Comparison of ENCODE assay signal across 8 mouse cellular contexts in the genomic region with DNA sequence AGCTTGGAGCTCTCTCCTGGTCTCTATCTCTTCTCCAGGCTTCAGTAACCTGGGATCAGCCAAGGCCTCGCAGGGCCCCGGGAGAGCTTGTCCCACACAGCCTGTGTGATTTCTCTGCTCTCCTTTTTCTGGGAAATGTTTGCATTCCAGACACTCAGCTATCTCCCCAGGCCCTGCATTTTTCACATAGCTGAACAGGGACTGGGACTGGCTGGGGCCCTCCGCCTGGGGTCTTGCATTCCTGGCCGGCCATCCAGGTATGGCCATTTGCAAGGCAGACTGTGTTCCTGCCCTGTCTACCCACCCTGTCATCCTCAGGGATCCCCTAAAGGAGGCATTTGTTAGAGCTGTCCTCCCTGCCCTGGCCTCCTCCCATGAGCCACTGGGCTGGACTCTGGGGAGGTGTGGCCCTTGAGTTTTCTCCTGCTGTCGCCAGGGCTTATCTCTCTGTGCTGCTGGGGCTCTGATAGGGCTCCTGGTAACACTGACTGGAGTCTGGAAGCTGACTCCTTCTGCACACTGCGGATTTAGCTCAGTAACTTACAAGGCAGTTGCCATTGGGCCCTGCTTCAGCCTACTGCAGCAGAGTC. TPM values are rescaled to one million over a fixed set of nuclear protein-coding genes. Genes with fewer than 3 reads are reported as not detected.
A peak's percentile ranks its signal among the peaks of the same experiment; 100 is the strongest.
DNase-seq lines count a peak whose midpoint lies in the region; ATAC-seq and TF ChIP-seq lines count a peak whose summit lies in the region.

No protein-coding gene starts in this region.

- no peak for TF ChIP-seq CTCF in embryonic fibroblast, embryonic 13.5 days (IDR thresholded peaks at IDR 0.05; ENCODE audit: borderline replicate concordance, insufficient read depth, low read length)

- TF ChIP-seq POLR2A in embryonic fibroblast, embryonic 13.5 days (IDR thresholded peaks at IDR 0.05; ENCODE audit: low read depth, low read length) = no peak; the same call in 1 of the 2 replicates

- WGBS in intestine, embryonic 15.5 days = 13% methylated on average over 6 of the region's 6 CpGs

- no peaks in the 10 kb centered on the region for H3K9me3 ChIP-seq in intestine, embryonic 15.5 days

- peak; percentile 41 for DNase-seq in retina, postnatal 1 day
- no peak for DNase-seq in retina, embryonic 14.5 days (ENCODE audit: low spot score)
- peak; percentile 55 for DNase-seq in lung, postnatal 10 days
- DNase-seq in cerebellum, postnatal 14 days = no peak
- no peak for DNase-seq in T-cell, adult 2 months (ENCODE audit: low spot score)
- DNase-seq in thymus, postnatal 36 days = no peak

- H3K9ac ChIP-seq in intestine, embryonic 15.5 days = peak overlapping the region; percentile 26

- peak overlapping the region; percentile 45 for H3K4me2 ChIP-seq in intestine, embryonic 15.5 days (replicated peaks)

- H3K4me3 ChIP-seq in embryonic fibroblast, embryonic 13.5 days (ENCODE audit: insufficient read depth, low read length) = no peak overlapping the region
- no peak overlapping the region; the same call in 1 of the 2 replicates for H3K4me3 ChIP-seq in intestine, embryonic 15.5 days (replicated peaks)

- no peaks in the 10 kb centered on the region for H3K27me3 ChIP-seq in intestine, embryonic 15.5 days (replicated peaks)

- ATAC-seq in intestine, embryonic 15.5 days = peak; percentile 65

- H3K4me1 ChIP-seq in embryonic fibroblast, embryonic 13.5 days (ENCODE audit: control insufficient read depth, insufficient read depth, low read length) = 0 out of 2 replicates have a peak, but pooled peaks cover 3% of the 10 kb centered on the region
- peaks cover 50% of the 10 kb centered on the region for H3K4me1 ChIP-seq in intestine, embryonic 15.5 days (replicated peaks)

- peak overlapping the region; percentile 75 for H3K27ac ChIP-seq in embryonic fibroblast, embryonic 13.5 days (ENCODE audit: insufficient read depth, low read length)
- peak overlapping the region; percentile 92 for H3K27ac ChIP-seq in intestine, embryonic 15.5 days

- peaks cover 9% of the 10 kb centered on the region for H3K36me3 ChIP-seq in intestine, embryonic 15.5 days

RNA-seq across cellular contexts. Expression of gene Myo15b, which starts 16.1 kb away (rescaled TPM):
- not detected in 2 replicates for polyA plus RNA-seq in embryonic fibroblast, embryonic 13.5 days (2011; ENCODE audit: insufficient read length, low read depth, missing spikeins)
- polyA plus RNA-seq in intestine, embryonic 15.5 days (2015; fragmentation: Nextera tagmentation; extraction: Ambion mirVana) = 95.2 and 111 TPM in 2 replicates

RNA-seq across cellular contexts. Expression of gene Llgl2, which starts 18.2 kb away (rescaled TPM):
- 3.0 and 3.7 TPM in 2 replicates for polyA plus RNA-seq in embryonic fibroblast, embryonic 13.5 days (2011; ENCODE audit: insufficient read length, low read depth, missing spikeins)
- 77.2 and 80.6 TPM in 2 replicates for polyA plus RNA-seq in intestine, embryonic 15.5 days (2015; fragmentation: Nextera tagmentation; extraction: Ambion mirVana)

RNA-seq across cellular contexts. Expression of gene Tsen54, which starts 27.5 kb away (rescaled TPM):
- polyA plus RNA-seq in embryonic fibroblast, embryonic 13.5 days (2011; ENCODE audit: insufficient read length, low read depth, missing spikeins) = 10.1 and 12.2 TPM in 2 replicates
- 31.3 and 34.9 TPM in 2 replicates for polyA plus RNA-seq in intestine, embryonic 15.5 days (2015; fragmentation: Nextera tagmentation; extraction: Ambion mirVana)

RNA-seq across cellular contexts. Expression of gene Caskin2, which starts 28.6 kb away (rescaled TPM):
- 10.0 and 13.1 TPM in 2 replicates for polyA plus RNA-seq in embryonic fibroblast, embryonic 13.5 days (2011; ENCODE audit: insufficient read length, low read depth, missing spikeins)
- polyA plus RNA-seq in intestine, embryonic 15.5 days (2015; fragmentation: Nextera tagmentation; extraction: Ambion mirVana) = 12.0 and 12.1 TPM in 2 replicates

RNA-seq across cellular contexts. Expression of gene Smim5, which starts 57.7 kb away (rescaled TPM):
- not detected in 2 replicates for polyA plus RNA-seq in embryonic fibroblast, embryonic 13.5 days (2011; ENCODE audit: insufficient read length, low read depth, missing spikeins)
- polyA plus RNA-seq in intestine, embryonic 15.5 days (2015; fragmentation: Nextera tagmentation; extraction: Ambion mirVana) = 1.6 and 3.0 TPM in 2 replicates

Comparison
In these comparisons a context has a peak if more than half of its experiments do, and no peak if none do; other contexts are left out.
1. DNase-seq: peak in retina, postnatal 1 day (single experiment) and lung, postnatal 10 days (single experiment); none in retina, embryonic 14.5 days (single experiment), cerebellum, postnatal 14 days (0 of 2), T-cell, adult 2 months (single experiment) and thymus, postnatal 36 days (0 of 2).
2. RNA of gene Myo15b, which starts 16.1 kb away (polyA plus RNA-seq): 95.2 to 111 TPM in intestine, embryonic 15.5 days; not detected in embryonic fibroblast, embryonic 13.5 days; every median in the first group is over 10 times any median in the second.
3. RNA of gene Llgl2, which starts 18.2 kb away (polyA plus RNA-seq): 77.2 to 80.6 TPM in intestine, embryonic 15.5 days; 3.0 to 3.7 TPM in embryonic fibroblast, embryonic 13.5 days; every median in the first group is over 10 times any median in the second.